Mouse (Mus musculus) liver, adult 2 months (tissue): ENCODE results near the gene Smap1.

Experiments
- CTCF ChIP-seq: fragments of 200-500 bp; IDR thresholded peaks from 2 replicates; pipeline ENCODE4 v1.5.1; 2011; ENCODE audit warnings: low read depth, low read length, control low read depth
- POLR2A ChIP-seq: fragments of 200-500 bp; IDR thresholded peaks from 2 replicates; pipeline ENCODE4 v1.6.1; 2011; ENCODE audit warnings: low read length, control low read depth; ENCODE audit not compliant: insufficient read depth; ENCODE audit errors: extremely low read depth

GRCm38 (mm10) chr1:23892072-23892471 lies 30.0 kb downstream of the Smap1 start:
- TF ChIP-seq POLR2A (no peak), CTCF (no peak)
